Mouse (Mus musculus) T-helper 2 cell (primary cell): Measurements from ENCODE around the gene Tcerg1l.

Experiments
- in situ Hi-C: fragments of 300-600 bp; cut with MboI, MseI; formaldehyde crosslinking; loops from one replicate; pipeline ENCODE4 v1.15.1; 2025; ENCODE audit warnings: high pct_unique_total_duplicates

The Tcerg1l gene

DNA sequence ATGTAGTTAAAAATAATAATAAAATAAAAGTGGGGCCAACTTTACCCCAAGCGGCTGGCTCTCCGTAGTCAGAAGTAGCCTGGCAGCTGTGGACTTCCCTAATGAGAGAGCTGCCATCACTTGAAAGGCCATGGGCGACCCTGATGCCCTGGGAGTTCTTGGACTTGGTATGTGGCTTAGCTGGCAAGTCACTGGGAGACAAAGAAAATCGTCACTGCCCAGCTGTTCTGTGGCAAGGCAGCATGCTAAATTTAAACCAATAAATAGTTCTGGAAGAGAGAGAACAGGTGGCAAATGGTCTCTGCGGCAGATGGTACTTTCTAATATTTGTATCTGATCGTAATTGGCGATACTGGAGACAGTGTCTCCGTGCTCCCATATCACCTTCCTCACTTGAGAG is 40.1 kb downstream of the Tcerg1l start:
- in situ Hi-C loops: no loop called here

DNA sequence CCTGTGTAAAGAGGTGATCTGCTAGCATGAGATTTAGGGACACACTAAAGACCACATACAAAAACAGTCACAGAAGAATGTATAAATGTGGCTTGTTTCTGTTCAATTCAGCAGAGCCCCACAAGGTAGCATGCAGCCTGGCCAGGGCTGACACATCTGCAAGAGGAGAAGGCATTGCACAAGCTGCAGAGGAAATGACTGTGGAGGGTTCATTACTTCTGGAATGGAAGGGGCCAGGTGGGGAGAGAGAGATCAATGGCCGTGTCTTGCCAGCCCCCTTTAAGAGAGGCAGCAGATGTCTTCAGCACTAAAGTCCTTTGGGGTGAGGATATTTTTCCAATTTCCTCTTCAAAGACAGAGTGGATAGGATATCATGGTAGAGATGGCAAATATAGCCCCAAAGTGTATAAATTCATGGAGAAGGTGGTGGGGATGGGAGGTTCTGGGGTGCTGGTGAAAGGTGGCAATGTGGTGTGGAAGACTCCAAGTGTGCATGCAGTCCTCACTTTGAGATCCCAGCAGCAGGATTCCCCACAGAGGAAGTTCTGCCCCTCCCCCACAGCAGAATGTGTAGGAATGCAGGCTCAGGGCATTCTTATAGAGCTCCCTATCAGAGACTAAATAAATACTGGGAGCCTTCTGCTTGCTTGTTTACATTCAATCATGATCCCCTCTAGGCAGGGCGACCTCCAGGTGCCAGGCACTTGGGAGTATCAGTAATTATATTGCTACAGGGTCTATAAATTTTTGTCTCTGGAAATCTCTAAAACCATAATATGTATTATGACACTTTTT is 40.7 kb downstream of the Tcerg1l start:
- in situ Hi-C loops: no loop called here

DNA sequence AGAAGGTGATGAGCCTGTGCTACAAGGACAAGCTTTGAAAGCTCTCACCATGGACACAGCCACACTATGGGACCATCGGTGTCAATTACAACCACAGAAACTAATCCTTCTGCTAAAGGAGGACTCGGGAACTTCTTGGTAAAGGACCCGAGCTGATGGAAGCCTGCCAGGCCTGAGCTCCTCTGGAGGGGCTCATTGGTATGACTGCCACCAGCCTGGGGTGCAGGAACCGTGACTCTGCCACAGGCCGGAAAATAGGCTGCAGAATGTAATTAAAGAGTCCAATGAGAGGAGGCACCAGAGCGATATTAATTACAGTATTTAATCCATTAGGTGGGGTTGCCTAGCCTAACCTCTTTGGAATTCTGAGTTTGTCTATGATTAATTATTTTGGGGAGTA is 52.1 kb downstream of the Tcerg1l start:
- in situ Hi-C loops: no loop called here

GRCm38 (mm10) chr7:138338451-138338850 is 59.1 kb downstream of the Tcerg1l start:
- in situ Hi-C loops: no loop called here

DNA sequence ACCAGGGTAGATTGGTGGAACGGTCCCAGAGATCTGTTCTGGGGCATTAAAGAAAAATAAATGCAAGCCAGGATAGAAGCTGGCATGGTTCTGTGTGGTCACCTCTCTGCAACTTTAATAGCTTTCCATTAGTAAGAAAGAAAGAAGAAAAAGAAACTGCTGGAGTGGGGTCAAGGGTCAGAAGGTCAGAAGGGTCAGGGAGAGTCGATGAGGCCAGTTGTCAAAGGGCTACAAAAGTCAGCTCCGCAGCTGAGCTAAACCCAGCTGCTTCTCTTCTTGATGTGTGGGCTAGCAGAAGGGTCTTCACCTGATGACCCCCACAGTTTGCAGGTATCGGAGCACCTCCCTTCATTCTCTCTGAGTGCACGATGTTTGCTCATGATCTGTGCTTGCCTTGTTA is 59.6 kb downstream of the Tcerg1l start:
- in situ Hi-C loops: no loop called here

GRCm38 (mm10) chr7:138332504-138333168 is 64.9 kb downstream of the Tcerg1l start:
- in situ Hi-C loops: no loop called here

- in situ Hi-C loops: no loop called here
These were observed 66.3 kb downstream of the Tcerg1l start for GRCm38 (mm10) chr7:138331266-138331665.

- in situ Hi-C loops: no loop called here
These were observed 68.9 kb downstream of the Tcerg1l start for GRCm38 (mm10) chr7:138328637-138329036.

- in situ Hi-C loops: no loop called here
These were observed 70.8 kb downstream of the Tcerg1l start for GRCm38 (mm10) chr7:138326760-138327159.

DNA sequence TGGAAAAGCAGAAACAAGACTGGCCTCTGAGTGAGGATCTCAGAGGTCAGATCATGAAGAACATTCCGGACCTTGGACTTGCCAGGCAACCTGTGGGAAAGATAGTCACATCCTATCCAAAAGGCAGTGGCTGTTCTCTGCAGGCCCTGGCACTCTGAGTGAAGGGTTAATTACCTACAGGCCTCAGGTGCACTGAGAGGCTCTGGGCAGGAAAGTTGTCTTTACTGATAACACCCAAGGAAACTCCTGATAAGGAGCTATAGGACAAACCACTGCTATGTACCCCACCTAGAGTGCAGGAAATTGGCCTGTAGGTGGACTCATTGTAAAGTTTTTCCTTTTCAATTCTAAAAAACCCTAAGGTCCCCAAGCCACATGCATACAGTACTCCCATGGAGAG is 83.8 kb downstream of the Tcerg1l start:
- in situ Hi-C loops: no loop called here

DNA sequence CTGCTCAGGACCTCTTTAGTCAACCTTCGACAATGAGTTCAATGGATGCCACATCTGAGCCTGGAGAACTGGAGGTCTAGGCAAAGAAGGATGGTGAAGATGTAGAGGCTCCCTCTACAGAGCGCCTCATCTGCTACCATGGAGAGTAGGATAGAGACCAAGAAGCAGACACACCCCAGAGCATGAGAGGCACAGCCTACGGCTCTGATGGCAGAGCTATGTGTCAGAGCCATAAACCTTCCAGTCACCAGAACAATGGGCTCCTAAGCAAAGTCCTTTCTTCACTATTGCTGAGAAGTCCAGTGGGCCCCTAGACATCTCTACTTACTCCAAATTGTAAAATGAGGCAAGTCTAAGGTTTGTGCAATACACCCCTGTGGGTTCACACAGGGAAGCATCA is 91.4 kb downstream of the Tcerg1l start:
- in situ Hi-C loops: no loop called here

DNA sequence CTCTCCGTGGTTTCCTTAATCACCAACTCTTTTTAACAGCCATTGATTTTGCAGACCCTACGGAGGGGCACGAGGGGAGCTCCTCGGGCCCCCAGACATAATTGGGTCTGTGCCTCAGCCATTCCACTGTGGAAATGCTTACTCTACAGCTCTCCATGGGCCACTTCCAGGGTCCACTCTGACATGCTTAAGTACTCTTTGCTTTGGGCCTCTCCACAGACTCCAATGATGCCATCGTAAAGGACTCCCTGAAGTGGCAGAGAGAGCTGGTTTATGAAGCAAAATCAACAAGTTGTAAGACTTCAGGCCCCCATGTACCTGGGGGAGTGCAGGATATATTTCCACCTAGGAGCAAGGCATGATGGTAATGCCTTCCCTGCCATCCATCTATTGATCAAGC is 112.7 kb downstream of the Tcerg1l start:
- in situ Hi-C loops: no loop called here

- in situ Hi-C loops: no loop called here
These were observed 122.3 kb downstream of the Tcerg1l start for GRCm38 (mm10) chr7:138275263-138275662.

GRCm38 (mm10) chr7:138271328-138271727 is 126.2 kb downstream of the Tcerg1l start:
- in situ Hi-C loops: no loop called here

- in situ Hi-C loops: no loop called here
These were observed 128.1 kb downstream of the Tcerg1l start for GRCm38 (mm10) chr7:138269386-138269785.

DNA sequence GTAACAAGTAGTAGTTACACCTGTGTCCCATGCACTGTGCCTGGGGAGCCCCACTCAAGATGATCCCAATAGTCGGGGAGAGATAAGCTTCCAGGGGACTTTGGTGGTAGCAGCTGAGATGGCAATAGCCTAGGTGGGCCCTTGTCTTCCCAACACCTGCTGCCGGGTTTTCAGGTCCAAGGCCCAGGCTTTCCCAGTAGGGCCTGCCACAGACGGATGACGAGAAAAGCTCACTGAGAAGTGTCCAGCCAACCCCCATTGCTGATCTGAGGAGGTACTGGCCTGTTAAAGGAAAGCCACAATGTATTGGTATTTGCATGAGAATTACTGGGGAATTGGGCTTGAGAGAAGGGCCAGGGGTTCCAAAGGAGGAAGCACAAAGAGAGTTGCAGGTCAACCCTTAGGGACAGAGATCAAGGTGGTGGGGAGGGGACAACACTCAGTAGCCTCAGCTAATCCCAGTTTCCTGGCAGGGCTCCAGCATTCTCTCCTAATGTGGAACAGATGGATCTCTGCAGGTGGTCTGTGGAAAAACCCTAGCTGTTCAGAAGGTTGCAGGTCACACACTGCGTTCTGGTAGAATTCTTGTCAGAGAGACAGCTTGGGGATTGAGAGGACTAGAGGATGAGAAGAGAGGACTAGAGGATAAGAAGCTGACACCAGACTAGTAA is 129.4 kb downstream of the Tcerg1l start:
- in situ Hi-C loops: no loop called here

DNA sequence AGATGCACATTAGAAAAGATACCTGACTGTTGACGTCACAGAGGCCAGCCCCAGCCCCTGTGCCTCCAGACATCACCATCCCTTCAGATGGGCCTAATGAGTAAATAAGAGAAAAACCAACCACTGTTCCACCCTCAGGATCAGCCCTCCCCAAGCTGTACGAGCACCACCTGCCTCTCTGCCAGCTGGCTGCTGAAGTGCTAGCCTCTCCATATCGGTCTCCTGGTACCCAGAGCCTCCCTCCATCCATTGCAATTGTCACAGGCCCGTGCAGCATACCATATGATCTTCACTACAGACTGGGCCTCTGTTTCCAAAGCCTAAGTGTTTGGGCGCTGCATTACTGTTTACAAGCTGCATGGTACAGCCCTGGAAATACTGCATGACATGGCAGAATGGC is 148.9 kb downstream of the Tcerg1l start:
- in situ Hi-C loops: no loop called here

DNA sequence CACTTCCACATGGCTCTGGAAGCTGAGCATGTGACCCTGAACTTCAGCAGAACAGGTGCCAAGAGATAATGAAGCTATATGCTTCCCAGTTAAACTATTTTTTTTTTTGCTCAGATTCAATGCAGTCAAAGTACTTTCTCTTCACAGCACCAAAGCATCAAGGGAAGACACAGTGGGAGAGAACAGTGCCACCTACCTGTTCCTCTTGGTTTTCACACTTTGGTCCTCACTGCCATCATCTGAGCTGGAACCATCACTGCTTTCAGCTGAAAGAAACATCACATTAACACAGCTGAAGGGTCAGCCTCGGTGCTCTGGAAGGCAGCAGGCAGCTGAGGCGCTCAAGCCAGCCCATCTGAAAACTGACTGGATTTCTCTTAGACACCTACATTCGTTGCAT is 149.4 kb downstream of the Tcerg1l start:
- in situ Hi-C loops: no loop called here

DNA sequence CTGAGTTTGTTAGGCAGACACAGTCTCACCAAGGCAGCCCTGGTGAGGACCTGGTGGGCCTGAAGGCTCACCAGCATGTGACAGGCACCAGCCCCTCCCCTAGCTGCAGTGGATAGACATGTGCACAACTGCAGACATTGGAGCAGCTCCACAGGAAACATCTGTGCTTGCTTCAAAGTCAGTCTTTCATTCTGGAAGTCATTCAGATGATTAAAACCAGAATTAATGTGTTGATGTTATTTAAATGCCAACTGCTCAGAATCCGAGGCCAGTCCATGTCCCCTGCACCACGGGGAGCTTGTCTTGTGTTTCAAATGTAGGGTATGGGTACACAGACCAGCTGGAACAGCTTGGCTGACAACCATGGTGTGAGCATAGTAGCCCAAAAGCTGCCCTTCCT is 150.8 kb downstream of the Tcerg1l start:
- in situ Hi-C loops: no loop called here

GRCm38 (mm10) chr7:138242229-138242628 is 155.3 kb downstream of the Tcerg1l start:
- in situ Hi-C loops: no loop called here

DNA sequence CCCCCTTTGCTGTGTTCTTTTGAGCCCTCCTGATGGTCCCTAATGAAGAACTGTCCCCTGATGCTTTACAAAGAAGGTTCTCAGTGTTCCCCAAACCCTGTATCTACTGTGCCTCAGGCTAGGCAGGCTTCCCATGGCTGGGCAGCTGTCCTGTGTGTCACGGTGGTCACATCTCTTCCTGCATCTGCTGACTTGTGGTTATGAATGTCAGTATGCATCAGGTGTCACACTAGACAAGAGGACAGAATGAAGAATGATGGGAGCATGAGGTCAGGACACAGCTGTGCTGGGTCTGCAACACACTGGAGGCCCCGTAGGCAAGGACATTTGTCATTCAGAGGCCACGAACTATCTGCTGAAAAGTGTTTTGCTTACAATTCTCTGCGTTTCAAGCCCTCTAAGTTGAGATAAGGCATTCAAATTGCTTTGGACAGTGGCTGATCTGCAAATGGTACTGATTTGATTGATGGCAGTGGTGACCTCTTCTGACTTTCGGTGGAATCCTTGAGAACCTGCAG is 159.8 kb downstream of the Tcerg1l start:
- in situ Hi-C loops: no loop called here

DNA sequence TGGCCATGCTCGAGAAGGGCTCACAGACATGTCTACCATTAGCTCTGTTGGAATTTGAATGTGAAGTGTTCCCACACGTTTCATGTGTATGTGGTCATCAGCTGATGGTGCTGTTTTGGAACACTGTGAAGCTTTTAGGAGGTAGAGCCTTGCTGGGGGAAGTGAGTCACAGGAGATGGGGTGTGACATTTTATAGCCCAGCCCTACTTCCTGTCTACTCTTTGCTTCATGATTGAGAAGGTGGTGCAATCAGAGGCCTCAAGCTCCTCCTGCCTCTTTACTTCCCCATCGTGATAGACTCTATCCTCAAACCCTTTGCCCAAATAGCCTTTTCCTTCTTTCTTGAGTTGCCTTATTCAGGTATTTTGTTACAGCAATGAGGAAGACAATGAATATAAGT is 173.3 kb downstream of the Tcerg1l start:
- in situ Hi-C loops: no loop called here

DNA sequence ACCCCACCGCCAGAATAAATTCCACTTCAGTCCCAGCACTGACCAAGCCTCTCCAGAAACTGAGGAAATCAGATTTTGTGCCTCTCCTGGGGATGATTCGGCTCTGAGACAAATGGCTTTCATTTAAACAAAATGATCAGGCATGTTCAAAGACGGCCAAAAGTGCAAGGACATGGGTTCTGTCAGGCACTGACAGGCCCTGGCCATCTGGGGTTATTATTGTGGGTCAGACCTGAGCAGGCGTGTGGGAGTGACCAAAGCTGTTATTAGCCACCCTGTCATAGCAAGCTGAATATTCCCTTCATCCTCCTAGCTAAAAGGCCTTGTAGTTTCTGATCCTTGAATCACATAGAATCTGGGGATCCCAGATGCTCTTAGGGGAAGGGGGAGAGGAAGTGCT is 174.6 kb downstream of the Tcerg1l start:
- in situ Hi-C loops: no loop called here
